Mouse (Mus musculus): ENCODE measurements around the gene 4933411K16Rik. TPM values are rescaled to one million over a fixed set of nuclear protein-coding genes. Genes with fewer than 3 reads are reported as not detected.

Gene 4933411K16Rik
- total RNA-seq (2022) = under 1 TPM in 2 of 4 experiments, not detected in 2; 0.22 to 0.31 TPM

GRCm38 (mm10) chr19:42051948-42052347 is at the start of gene 4933411K16Rik:
Gene 4933411K16Rik, plus strand, starts transcription at chr19:42052248.
- no peak for DNase-seq (ENCODE audit: low spot score)

GRCm38 (mm10) chr19:42004258-42004657 is 47.8 kb upstream of the 4933411K16Rik start:
- no peak for DNase-seq (ENCODE audit: low spot score)

DNA sequence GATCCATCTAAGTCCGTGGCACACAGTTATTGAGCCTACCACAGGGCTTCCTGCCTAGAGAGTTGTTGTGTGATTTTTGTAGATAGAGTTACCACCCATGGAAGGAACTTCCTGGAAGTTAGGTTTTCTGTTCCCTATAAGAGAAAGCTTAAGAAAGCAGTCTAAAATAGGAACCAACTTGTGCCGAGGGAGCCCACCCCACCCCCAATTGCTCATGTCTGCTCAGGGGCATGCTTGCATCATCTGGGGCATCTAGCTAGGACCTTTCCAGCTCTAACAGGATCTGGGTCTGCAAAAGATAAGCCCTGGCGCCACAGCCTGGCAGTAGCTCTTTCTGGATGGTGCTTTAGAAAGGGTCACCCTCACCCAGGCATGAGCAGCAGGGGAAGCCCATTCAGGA is 46.4 kb upstream of the 4933411K16Rik start:
- peak; percentile 37 for DNase-seq (ENCODE audit: low spot score)

GRCm38 (mm10) chr19:42006568-42006967 is 45.5 kb upstream of the 4933411K16Rik start:
- no peak for DNase-seq (ENCODE audit: low spot score)

- no peak for DNase-seq (ENCODE audit: low spot score)
These were observed 43.5 kb upstream of the 4933411K16Rik start for GRCm38 (mm10) chr19:42008586-42008985.

- no peak for DNase-seq (ENCODE audit: low spot score)
These were observed 43.0 kb upstream of the 4933411K16Rik start for GRCm38 (mm10) chr19:42009067-42009466.

- DNase-seq (ENCODE audit: low spot score) = no peak
These were observed 41.6 kb upstream of the 4933411K16Rik start for GRCm38 (mm10) chr19:42010436-42010835.

GRCm38 (mm10) chr19:42011123-42011522 is 40.9 kb upstream of the 4933411K16Rik start:
- DNase-seq (ENCODE audit: low spot score) = no peak

GRCm38 (mm10) chr19:42014231-42014825 is 37.7 kb upstream of the 4933411K16Rik start:
- no peak for DNase-seq (ENCODE audit: low spot score)

DNA sequence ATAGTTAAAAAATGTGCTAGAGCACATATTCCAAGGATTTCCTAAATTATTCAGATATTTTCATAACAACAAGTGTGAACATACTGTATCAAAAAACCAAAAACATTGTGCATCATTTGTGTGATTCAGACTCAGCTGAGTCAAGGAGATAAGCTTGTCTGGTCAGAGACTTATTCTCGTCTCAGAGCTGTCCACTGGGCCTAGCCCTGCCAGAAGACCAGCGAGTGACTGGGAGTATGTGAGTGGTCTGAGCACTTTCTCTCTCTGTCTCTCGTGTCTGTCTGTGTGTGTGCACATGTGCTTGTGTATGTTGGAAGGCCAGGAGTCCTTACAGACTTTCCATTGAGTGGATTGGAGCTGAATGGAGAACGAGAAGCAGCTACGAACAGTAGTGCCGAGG is 37.0 kb upstream of the 4933411K16Rik start:
- no peak for DNase-seq (ENCODE audit: low spot score)

- DNase-seq (ENCODE audit: low spot score) = no peak
These were observed 35.8 kb upstream of the 4933411K16Rik start for GRCm38 (mm10) chr19:42016251-42016650.

DNA sequence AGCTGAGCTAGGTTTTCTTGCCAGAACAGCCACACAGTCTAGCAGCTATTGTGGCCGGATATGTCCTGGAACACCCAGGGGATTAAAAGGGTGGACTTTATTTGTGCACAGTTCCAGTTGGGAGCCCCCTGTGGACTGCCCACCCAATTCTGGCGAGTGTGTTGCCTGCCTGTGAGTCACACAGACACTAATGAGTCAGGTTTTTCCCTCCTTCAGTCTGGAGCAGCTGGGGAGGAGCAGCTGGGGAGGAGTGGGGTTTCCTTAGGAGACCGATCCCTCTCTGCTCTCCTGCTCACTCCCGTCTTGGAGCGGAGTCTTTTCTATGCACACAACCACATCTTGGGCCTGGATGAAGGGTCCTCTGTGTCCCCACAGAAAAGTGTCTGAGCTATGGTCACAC is 35.2 kb upstream of the 4933411K16Rik start:
- DNase-seq (ENCODE audit: low spot score) = peak; percentile 70

GRCm38 (mm10) chr19:42017399-42018247 is 34.4 kb upstream of the 4933411K16Rik start:
- DNase-seq (ENCODE audit: low spot score) = peak; percentile 84

DNA sequence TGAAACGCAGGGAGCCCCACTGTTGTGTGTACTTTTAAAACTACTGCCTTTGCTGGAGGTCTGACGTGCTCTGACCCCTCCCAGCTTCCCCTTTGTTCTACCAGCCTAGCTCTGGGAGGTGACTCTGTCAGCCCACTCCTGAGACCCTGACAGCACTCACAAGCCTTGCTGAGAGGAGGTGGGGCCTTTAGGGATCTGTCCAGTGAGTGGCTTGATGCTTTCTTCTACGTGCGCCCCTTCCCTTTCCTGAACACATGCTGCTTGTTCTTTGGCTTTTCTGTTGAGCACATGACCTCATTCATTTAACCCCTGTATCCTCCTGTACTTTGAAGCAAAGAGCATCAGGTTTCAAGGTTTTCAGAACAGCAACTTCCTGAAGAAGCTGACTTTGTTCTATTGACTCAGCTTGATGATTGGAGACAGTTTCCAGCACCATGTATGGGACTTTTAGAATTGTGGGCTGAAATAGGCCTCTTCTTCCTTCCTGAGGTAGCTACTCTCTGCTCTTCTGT is 33.0 kb upstream of the 4933411K16Rik start:
- no peak for DNase-seq (ENCODE audit: low spot score)

DNA sequence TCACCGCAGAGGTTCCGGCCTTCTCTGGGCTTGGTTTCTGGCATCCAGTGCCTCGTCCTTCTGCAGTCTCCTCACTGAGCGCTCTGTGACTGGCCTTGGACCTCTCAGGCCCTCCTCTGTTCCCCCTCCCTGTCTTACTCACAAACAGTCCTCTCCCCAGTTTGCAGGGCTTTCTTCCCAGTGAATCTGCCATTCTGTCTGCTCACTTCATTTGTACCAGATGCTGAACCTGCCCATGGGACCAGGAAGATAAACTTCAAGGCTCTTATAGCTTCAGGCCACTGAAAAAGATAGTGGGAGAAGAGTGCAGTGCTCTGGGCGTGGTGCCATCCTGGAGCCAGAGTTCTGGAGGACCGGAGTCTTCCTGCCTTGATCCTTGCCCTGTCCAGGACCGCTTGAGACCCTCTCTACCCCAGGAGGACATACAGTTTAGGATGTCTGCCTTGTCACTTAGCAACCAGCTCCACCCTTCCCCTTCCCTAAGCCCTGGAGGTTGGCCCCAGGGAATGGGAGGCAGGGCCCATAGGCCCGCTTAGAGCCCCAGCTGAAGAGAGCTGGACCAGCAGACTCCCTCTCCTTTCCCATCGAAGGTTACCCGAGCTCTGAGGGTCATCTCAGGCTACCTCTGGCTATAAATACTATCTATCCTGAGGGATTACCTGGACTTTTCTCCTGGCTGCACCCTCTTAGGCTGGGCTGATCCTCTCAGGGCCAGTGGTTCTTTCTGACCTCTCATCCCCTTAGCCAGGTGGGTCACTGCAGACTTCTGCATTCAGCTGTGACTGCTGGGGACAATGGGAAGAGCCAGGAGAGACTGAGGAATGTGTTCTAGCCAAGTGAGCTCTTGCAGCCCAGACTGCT is 30.1 kb upstream of the 4933411K16Rik start:
- no peak for DNase-seq (ENCODE audit: low spot score)

GRCm38 (mm10) chr19:42022542-42022848 is 29.6 kb upstream of the 4933411K16Rik start:
- no peak for DNase-seq (ENCODE audit: low spot score)

DNA sequence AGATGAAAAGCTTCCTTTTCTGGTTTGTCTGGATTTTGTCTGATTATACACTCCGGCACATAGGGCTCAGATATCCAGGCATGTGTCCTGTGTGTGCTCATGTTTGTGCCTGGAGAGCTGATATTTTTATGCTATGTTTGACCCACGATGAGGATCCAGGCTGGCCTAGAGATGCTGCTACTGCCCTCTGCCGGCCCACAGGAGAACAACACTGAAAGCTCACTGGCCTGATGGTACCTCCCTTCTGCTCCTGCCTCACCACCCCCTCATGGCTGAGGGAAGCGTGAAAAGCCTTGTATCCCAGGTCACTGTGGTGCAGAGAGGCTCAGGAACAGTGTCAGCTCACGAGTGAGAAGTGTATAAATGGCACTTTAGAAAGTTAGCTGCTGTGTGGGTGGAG is 25.9 kb upstream of the 4933411K16Rik start:
- DNase-seq (ENCODE audit: low spot score) = peak; percentile 84

DNA sequence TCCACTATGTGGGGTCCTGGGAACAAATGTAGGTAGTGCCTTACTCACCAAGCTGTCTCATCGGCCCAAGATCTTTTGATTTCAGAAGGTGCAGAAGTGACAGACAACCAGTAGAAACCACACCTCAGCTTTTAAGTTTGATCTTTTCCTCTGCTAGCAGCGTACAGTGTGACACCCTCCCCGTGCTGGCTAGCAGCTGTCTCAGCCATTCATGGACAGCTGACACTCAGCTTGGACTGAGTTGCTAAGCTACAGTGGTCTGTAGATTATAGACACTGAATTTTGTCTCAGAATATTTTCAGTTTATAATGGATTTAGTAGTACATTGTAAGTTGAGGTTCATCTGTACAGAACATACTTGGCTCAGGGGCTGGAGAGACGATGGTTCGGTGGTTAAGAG is 20.9 kb upstream of the 4933411K16Rik start:
- no peak for DNase-seq (ENCODE audit: low spot score)

GRCm38 (mm10) chr19:42033611-42034010 is 18.4 kb upstream of the 4933411K16Rik start:
- no peak for DNase-seq (ENCODE audit: low spot score)

GRCm38 (mm10) chr19:42034146-42034775 is 17.8 kb upstream of the 4933411K16Rik start:
- no peak for DNase-seq (ENCODE audit: low spot score)

- no peak for DNase-seq (ENCODE audit: low spot score)
These were observed 17.1 kb upstream of the 4933411K16Rik start for GRCm38 (mm10) chr19:42034881-42035455.

Data from heart, adult 8-10 months (tissue).